Mouse (Mus musculus) liver, postnatal 0 days (tissue): ENCODE data around the gene Hivep2. TPM values are rescaled to one million over a fixed set of nuclear protein-coding genes. Genes with fewer than 3 reads are reported as not detected.

Source experiments
- ATAC-seq: fragments of 200-750 bp; cut with Nextera tagmentation; 2 replicates; pipeline ENCODE4 v1.8.0; 2017; ENCODE audit warnings: mild to moderate bottlenecking, moderate library complexity
- DNase-seq: peaks from one replicate; pipeline ENCODE4 v3.0.0-alpha.2; 2016
- H3K27ac ChIP-seq: fragments of 300-500 bp; sonication (generic); 2 replicates; pipeline ENCODE4 v1.5.1; 2014; ENCODE audit warnings: antibody characterized with exemption, moderate library complexity, mild to moderate bottlenecking, low read depth
- H3K27me3 ChIP-seq: fragments of 300-500 bp; sonication (generic); 2 replicates; pipeline ENCODE4 v1.6.1; 2014; ENCODE audit warnings: low read length, control low read depth, mixed read lengths; ENCODE audit not compliant: insufficient read depth
- H3K36me3 ChIP-seq: fragments of 300-500 bp; sonication (generic); replicated peaks from 2 replicates; pipeline ENCODE4 v1.6.1; 2014; ENCODE audit warnings: mild to moderate bottlenecking, control low read depth, low read length, moderate library complexity, mixed read lengths; ENCODE audit not compliant: insufficient read depth
- H3K4me1 ChIP-seq: fragments of 300-500 bp; sonication (generic); 2 replicates; pipeline ENCODE4 v1.6.1; 2014; ENCODE audit warnings: antibody characterized with exemption, mild to moderate bottlenecking, control low read depth; ENCODE audit not compliant: insufficient read depth
- H3K4me2 ChIP-seq: fragments of 300-500 bp; sonication (generic); 2 replicates; pipeline ENCODE4 v1.6.1; 2014; ENCODE audit warnings: low read depth, mild to moderate bottlenecking, low read length, moderate library complexity, mixed read lengths
- H3K4me3 ChIP-seq: fragments of 300-500 bp; sonication (generic); 2 replicates; pipeline ENCODE4 v1.5.1; 2014; ENCODE audit warnings: low read depth, low read length
- H3K9ac ChIP-seq: fragments of 300-500 bp; sonication (generic); replicated peaks from 2 replicates; pipeline ENCODE4 v1.6.1; 2014; ENCODE audit warnings: mild to moderate bottlenecking, moderate library complexity
- H3K9me3 ChIP-seq: fragments of 300-500 bp; sonication (generic); 2 replicates; pipeline ENCODE4 v1.6.1; 2016; ENCODE audit warnings: mild to moderate bottlenecking, control low read depth, low read length, mixed read lengths
- CTCF ChIP-seq: sonication (generic); IDR thresholded peaks from 2 replicates; pipeline ENCODE4 v1.5.1; 2016; ENCODE audit warnings: antibody characterized with exemption, low read depth
- EP300 ChIP-seq: IDR thresholded peaks from 2 replicates; pipeline ENCODE4 v1.6.1; 2016; ENCODE audit warnings: antibody characterized with exemption, low read depth, mild to moderate bottlenecking
- WGBS: fragments of 180-500 bp; shearing (Covaris S2); extraction: QIAGEN DNeasy Blood & Tissue Kit; methylation state at CpG from one replicate; pipeline ENCODE4 v1.1.7; 2014; ENCODE audit not compliant: insufficient replicate concordance; 5-methylcytosine and 5-hydroxymethylcytosine counted together
- polyA plus RNA-seq: library from polyadenylated mRNA; unstranded; fragments of >200 nt; fragmentation: Nextera tagmentation; extraction: Ambion mirVana; gene quantifications from 2 replicates; pipeline ENCODE4 v1.2.1, GENCODE M21; 2015

Gene Hivep2
- polyA plus RNA-seq, 1 experiment from 2014 or later = 0.82 TPM

- no peak overlapping the region for H3K27ac ChIP-seq
- H3K4me1 ChIP-seq = peaks cover 11% of the 10 kb centered on the region; the same call in 1 of the 2 replicates
- ATAC-seq (no peak), DNase-seq (no peak)
- H3K27me3 ChIP-seq = no peaks in the 10 kb centered on the region
- H3K9me3 ChIP-seq = no peaks in the 10 kb centered on the region
- TF ChIP-seq CTCF = no peak
- 77% methylated on average over 8 of the region's 8 CpGs for WGBS
- H3K4me2 ChIP-seq = no peak overlapping the region
- no peaks in the 10 kb centered on the region for H3K36me3 ChIP-seq
- no peak overlapping the region for H3K9ac ChIP-seq
- no peak overlapping the region for H3K4me3 ChIP-seq
Measured at GRCm38 (mm10) chr10:14050586-14050985, 84.7 kb downstream of the Hivep2 start.

DNA sequence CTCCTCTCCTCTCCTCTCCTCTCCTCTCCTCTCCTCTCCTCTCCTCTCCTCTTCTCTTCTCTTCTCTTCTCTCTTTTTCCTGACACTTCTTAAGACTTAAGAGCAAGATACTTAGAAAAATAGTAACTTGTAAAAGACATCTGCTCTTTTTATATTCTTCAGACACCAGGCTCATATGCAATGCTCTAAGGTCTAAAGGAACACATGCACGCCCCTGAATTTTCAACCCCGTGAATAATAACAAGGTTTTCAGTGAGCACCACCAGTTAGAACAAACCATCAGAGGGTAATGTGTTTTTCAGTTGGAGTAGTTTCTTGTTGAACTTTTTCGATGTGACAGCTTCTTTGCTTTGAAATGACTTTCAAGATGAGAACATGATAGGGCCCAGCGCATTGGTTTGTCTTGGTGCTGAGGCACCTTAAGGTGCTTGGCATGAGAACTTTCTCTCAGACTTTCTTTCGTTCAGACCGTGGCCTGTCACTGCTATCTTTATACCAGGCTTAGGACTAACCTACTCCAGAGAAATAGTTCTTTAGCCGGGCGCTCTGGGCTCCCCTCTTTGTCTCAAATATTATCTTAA, 86.3 kb downstream of the Hivep2 start:
- WGBS = 79% methylated on average over 8 of the region's 8 CpGs
- Histone ChIP-seq H3K9ac (no peak overlapping the region), H3K4me3 (no peak overlapping the region), H3K9me3 (no peaks in the 10 kb centered on the region), H3K27me3 (no peaks in the 10 kb centered on the region), H3K4me2 (no peak overlapping the region), H3K27ac (no peak overlapping the region), H3K36me3 (no peaks in the 10 kb centered on the region), H3K4me1 (peaks cover 22% of the 10 kb centered on the region)
- ATAC-seq (no peak), DNase-seq (no peak)
- TF ChIP-seq CTCF (no peak), EP300 (no peak)

DNA sequence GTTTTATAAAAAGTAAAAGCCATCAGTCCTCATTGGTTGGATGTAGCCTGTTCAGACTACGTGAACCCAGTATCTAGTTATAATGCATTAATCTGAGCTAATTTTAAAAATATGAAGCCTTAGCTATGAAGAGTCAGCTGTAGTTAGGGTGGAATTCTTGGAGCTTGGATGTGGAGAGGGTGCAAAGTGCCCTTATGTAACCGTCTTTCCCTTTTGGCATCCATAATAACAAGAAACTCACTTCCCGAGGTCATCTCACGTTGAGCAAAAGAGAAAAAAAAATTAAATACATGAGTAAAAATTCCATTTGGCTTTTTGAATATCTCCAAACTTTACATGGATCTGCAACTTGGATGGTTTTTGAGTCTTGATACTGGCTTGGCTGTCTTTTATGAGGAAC, 89.0 kb downstream of the Hivep2 start:
- ATAC-seq (no peak), DNase-seq (no peak)

GRCm38 (mm10) chr10:14055533-14055981, 89.7 kb downstream of the Hivep2 start:
- 47% methylated on average over 9 of the region's 9 CpGs for WGBS
- peak overlapping the region; percentile 62; the same call in 1 of the 2 replicates for H3K27ac ChIP-seq
- H3K4me1 ChIP-seq = peaks cover 14% of the 10 kb centered on the region

More for the DNA sequence above, 89.0 kb downstream of the Hivep2 start:
- Histone ChIP-seq H3K9me3 (no peaks in the 10 kb centered on the region), H3K27ac (no peak overlapping the region), H3K36me3 (no peaks in the 10 kb centered on the region), H3K4me1 (peaks cover 14% of the 10 kb centered on the region), H3K9ac (no peak overlapping the region), H3K4me2 (no peak overlapping the region), H3K4me3 (no peak overlapping the region), H3K27me3 (no peaks in the 10 kb centered on the region)
- 75% methylated on average over 4 of the region's 4 CpGs for WGBS
- TF ChIP-seq CTCF (no peak), EP300 (no peak)

GRCm38 (mm10) chr10:14056057-14056456, 90.2 kb downstream of the Hivep2 start:
- no peaks in the 10 kb centered on the region for H3K27me3 ChIP-seq
- H3K4me1 ChIP-seq = peaks cover 14% of the 10 kb centered on the region
- WGBS = 85% methylated on average over 4 of the region's 4 CpGs
- ATAC-seq (no peak), DNase-seq (no peak)
- TF ChIP-seq EP300 = no peak
- no peak for TF ChIP-seq CTCF
- no peaks in the 10 kb centered on the region for H3K9me3 ChIP-seq
- no peaks in the 10 kb centered on the region for H3K36me3 ChIP-seq
- no peak overlapping the region for H3K4me3 ChIP-seq
- no peak overlapping the region for H3K9ac ChIP-seq
- no peak overlapping the region for H3K27ac ChIP-seq
- H3K4me2 ChIP-seq = no peak overlapping the region

More at GRCm38 (mm10) chr10:14055533-14055981, 89.7 kb downstream of the Hivep2 start:
- H3K36me3 ChIP-seq = no peaks in the 10 kb centered on the region
- TF ChIP-seq CTCF = no peak
- TF ChIP-seq EP300 = no peak
- no peaks in the 10 kb centered on the region for H3K27me3 ChIP-seq
- no peak overlapping the region for H3K9ac ChIP-seq
- H3K4me2 ChIP-seq = no peak overlapping the region
- no peaks in the 10 kb centered on the region for H3K9me3 ChIP-seq
- no peak for ATAC-seq
- no peak overlapping the region for H3K4me3 ChIP-seq
- DNase-seq = no peak

DNA sequence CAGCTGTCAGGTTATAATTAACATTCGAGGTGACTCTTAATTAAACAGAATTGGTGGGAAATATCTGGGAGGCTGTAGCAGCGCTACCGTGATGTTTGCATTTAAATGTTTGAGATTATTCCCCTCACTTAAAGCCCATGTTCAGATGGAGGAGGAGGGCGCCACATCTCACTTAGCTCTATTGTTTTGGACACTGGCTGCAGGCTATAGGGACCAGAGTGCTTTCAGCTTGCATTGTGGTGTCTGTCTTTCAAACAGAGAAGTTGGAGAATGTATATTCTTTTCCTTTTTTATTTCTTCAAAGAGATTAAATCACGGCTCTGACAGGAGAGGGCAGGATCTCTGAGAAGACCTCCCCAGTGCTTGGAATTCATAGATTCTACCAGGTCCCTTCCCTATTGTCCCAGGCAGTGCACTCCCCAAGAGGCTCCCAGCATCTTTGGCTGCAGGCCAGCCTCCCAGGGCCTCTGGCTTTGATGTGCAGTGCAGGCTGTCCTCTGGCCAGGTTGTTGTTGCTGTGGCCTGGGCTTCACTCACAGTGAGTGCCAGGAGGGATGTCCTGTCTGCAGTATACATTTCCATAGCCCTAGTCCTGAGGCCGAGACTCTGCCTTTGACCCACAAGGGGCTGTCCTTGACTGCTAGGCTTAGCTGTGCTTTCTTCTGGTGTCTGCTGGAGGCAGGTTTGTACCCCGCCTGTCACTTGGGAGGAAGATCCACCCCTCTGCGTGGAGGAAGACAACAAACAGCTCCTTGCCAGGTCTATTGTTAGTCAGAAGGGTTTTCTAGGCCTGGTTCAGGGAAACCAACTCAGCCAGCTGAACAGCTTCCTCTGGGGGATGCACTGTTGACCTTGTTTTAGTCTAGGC, 90.9 kb downstream of the Hivep2 start:
- Histone ChIP-seq H3K27ac (no peak overlapping the region), H3K9me3 (no peaks in the 10 kb centered on the region), H3K9ac (no peak overlapping the region), H3K4me2 (no peak overlapping the region), H3K4me1 (peaks cover 14% of the 10 kb centered on the region), H3K4me3 (no peak overlapping the region), H3K27me3 (no peaks in the 10 kb centered on the region), H3K36me3 (no peaks in the 10 kb centered on the region)
- 63% methylated on average over 8 of the region's 8 CpGs for WGBS
- TF ChIP-seq CTCF = no peak
- TF ChIP-seq EP300 = no peak
- ATAC-seq = 0 out of 2 replicates have a peak, but pooled peaks have one; percentile 10
- DNase-seq = peak; percentile 28
